Mouse (Mus musculus): ENCODE results near the gene Pkp4.

The Pkp4 gene

GRCm38 (mm10) chr2:59160605-59160963 is at the start of gene Pkp4, which contains the start of gene Ccdc148:
Pkp4 (plus strand) TSS chr2:59160850.
Ccdc148 (minus strand) TSS chr2:59160683.
- peak; percentile 95 for DNase-seq

- DNase-seq: no peak
These were observed 31.6 kb upstream of the Pkp4 start for GRCm38 (mm10) chr2:59129023-59129422.

GRCm38 (mm10) chr2:59129821-59130220 is 30.8 kb upstream of the Pkp4 start:
- DNase-seq: no peak

- no peak for DNase-seq
These were observed 29.6 kb upstream of the Pkp4 start for GRCm38 (mm10) chr2:59131044-59131443.

- no peak for DNase-seq
These were observed 5.2 kb upstream of the Pkp4 start for GRCm38 (mm10) chr2:59155428-59155827.

- DNase-seq: no peak
These were observed 2.5 kb upstream of the Pkp4 start for GRCm38 (mm10) chr2:59158117-59158516.

GRCm38 (mm10) chr2:59159961-59160604 is 567 bp upstream of the Pkp4 start:
- peak; percentile 63 for DNase-seq

GRCm38 (mm10) chr2:59161021-59161440 is 381 bp downstream of the Pkp4 start:
- peak; percentile 71 for DNase-seq

- peak; percentile 78 for DNase-seq
These were observed 1.0 kb downstream of the Pkp4 start for GRCm38 (mm10) chr2:59161441-59162284.

GRCm38 (mm10) chr2:59162285-59162600 is 1.6 kb downstream of the Pkp4 start:
- DNase-seq: no peak

GRCm38 (mm10) chr2:59166976-59167375 is 6.3 kb downstream of the Pkp4 start:
- no peak for DNase-seq

- no peak for DNase-seq
These were observed 7.2 kb downstream of the Pkp4 start for GRCm38 (mm10) chr2:59167830-59168229.

- no peak for DNase-seq
These were observed 9.0 kb downstream of the Pkp4 start for GRCm38 (mm10) chr2:59169572-59170207.

GRCm38 (mm10) chr2:59170208-59170589 is 9.5 kb downstream of the Pkp4 start:
- DNase-seq: no peak

- DNase-seq: no peak
These were observed 9.9 kb downstream of the Pkp4 start for GRCm38 (mm10) chr2:59170593-59170992.

GRCm38 (mm10) chr2:59171533-59171932 is 10.9 kb downstream of the Pkp4 start:
- no peak for DNase-seq

- DNase-seq: no peak
These were observed 15.3 kb downstream of the Pkp4 start for GRCm38 (mm10) chr2:59175926-59176325.

GRCm38 (mm10) chr2:59178191-59178590 is 17.5 kb downstream of the Pkp4 start:
- no peak for DNase-seq

GRCm38 (mm10) chr2:59178960-59179359 is 18.3 kb downstream of the Pkp4 start:
- no peak for DNase-seq

- no peak for DNase-seq
These were observed 18.8 kb downstream of the Pkp4 start for GRCm38 (mm10) chr2:59179487-59179886.

GRCm38 (mm10) chr2:59181321-59182113 is 20.9 kb downstream of the Pkp4 start:
- peak; percentile 80 for DNase-seq

- no peak for DNase-seq
These were observed 22.9 kb downstream of the Pkp4 start for GRCm38 (mm10) chr2:59183541-59183940.

Measured in cerebellum, adult 11-12 months (tissue).